Mouse (Mus musculus) heart, postnatal 25 days (tissue): Measurements from ENCODE around the gene Tmppe. TPM values are rescaled to one million over a fixed set of nuclear protein-coding genes. Genes with fewer than 3 reads are reported as not detected.
A peak's percentile ranks its signal among the peaks of the same experiment; 100 is the strongest.
"Not testable (repeated sequence)": the region's sequence is repeated elsewhere in the genome, so short reads cannot be mapped to it uniquely, and the experiment has no call there.

Source experiments
- DNase-seq: peaks from one replicate; pipeline ENCODE4 v3.0.0; 2022; ENCODE audit warnings: low spot score
- intact Hi-C: fragments of 180-260 bp; cut with DNase I; formaldehyde crosslinking; loops from one replicate; pipeline ENCODE4 v1.15.1; 2025
- total RNA-seq, 2 experiments: library from RNA; stranded (reverse); gene quantifications; 2 replicates each; pipeline ENCODE4 v1.2.3; 2021

The Tmppe gene
- 1 to 10 TPM; 3.4 to 4.2 TPM for total RNA-seq

DNA sequence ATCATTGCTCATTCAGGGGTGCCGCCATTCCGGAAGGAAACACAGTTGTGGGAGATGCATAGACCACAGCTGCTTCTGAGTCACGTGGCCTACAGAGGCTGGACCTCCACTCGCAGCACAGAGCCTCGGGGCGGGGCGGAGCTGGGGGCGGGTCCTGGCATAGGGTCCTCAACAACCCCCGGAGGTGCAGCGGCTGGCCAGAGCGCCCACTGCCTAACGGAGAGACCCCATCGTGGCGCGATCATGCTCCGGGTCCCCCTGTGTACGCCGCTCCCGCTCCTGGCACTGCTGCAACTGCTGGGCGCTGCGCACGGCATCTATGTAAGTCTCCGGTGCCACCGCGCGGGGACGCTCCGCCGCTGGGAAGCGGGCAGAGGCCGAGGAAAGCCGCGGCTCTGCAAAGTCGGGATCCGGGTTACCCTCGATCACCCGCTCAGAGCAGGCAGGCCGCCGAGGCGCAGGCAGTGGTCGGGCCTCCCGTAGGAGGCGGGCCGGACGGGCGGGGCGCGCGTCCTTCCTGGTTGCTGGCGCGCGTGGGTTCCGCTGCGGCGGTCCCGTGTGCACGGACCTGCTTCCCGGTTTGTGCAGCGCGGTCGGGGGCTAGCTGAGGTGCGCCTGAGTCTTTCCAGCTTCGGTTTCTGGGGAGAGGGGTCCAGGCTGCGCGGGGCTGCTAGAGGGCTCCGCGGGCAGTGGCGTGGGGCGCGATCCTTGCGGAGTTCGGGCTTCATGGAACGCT is at the start of gene Tmppe, which contains the start of gene Glb1:
TSS of gene Tmppe (plus strand) at position 157 of the 736 bp plus-strand sequence.
TSS of gene Glb1 (plus strand) at position 128 of the 736 bp plus-strand sequence.
- intact Hi-C loops, result no loop called here
- peak; percentile 73 for DNase-seq

DNA sequence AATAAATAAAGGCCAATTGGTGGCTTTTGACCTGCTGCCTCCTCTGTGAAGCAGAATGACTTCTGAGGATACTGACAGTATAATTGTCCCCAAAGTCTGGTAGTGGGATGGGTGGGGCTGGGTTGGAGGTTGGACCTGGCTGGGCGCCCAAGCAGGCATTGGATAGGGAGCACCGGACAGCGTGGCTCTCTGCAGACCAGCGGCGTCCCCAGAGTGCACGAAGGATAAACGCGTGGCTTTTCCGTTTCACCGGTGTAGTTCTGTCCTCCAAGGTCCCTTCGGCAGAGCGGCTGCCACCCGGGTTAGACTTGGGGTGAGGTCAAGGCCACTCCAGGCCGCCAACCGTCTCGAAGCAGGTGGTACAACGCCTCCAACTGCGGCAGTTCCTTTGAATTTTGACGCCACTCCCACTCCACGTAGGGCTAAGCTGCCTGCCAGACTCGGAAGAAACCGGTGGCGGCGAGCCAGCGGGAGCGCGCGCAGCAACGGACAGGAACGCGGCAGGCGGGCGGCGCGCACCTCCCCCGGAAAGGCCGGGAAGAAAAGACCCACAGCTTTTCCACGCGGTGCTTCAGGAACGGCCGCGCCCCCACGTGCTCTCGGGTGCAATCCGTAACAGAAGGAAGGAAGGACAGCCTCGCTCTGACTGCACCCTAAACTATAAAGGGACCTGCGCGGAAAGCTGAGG is 33.0 kb upstream of the Tmppe start:
- intact Hi-C loops, result no loop called here
- DNase-seq, result peak; percentile 59

DNA sequence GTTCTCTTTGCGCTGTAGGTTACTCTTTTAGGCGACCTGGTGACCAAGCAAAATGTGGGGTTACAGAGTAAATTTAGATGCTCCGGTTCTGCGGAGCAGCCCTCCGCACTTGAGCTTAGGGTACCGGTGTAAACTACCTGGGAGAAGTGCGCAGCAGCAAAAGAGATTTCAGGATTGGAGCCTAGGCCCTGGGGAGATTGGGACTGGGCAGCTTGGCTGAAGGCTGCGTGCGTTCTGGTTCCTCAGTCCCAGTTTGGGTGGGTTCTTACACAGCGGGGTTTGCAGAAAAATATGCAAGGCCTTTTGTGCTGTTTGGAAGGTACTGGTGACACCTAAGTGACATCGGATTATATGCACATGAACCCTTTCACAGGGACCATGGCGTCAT is 32.4 kb upstream of the Tmppe start:
- intact Hi-C loops, result no loop called here
- DNase-seq, result no peak

DNA sequence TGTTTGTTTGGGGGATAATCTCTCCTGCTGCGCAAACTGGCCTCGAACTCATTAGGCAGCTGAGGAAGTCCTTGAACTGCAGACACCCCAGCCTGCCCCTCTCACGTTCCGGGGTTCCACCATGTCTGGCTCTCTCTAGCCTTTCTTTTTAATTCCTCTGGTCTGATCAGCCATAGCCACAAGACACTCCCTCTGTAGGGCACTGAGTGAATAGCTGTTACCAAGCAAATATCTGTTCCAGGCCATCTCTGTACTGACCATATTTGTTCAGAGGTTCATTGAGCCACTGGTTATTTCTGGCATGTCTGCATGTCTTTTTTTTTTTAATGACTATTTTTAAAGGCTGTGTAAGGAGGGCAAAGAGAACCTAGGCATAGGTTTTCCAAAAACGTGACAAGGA is 31.5 kb upstream of the Tmppe start:
- DNase-seq, intact Hi-C loops: not testable (repeated sequence)

DNA sequence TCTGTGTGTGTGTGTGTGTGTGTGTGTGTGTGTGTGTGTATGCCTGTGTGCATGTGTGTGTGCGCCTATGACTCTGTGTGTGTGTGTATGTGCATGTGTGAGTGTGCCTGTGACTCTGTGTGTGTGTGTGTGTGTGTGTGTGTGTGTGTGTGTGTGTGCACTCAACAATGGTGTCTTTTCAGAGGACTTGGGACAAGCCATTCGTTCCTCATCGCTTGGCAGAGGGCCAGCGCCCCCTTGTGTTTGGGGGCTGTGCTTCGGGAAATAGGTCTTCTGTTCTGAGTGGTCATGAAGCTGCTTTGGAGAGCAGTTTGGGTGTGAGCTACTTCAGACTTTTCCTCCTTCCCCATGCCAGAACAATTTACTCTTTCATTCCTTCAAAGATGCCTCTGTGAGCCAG is 29.2 kb upstream of the Tmppe start:
- intact Hi-C loops, DNase-seq: not testable (repeated sequence)

DNA sequence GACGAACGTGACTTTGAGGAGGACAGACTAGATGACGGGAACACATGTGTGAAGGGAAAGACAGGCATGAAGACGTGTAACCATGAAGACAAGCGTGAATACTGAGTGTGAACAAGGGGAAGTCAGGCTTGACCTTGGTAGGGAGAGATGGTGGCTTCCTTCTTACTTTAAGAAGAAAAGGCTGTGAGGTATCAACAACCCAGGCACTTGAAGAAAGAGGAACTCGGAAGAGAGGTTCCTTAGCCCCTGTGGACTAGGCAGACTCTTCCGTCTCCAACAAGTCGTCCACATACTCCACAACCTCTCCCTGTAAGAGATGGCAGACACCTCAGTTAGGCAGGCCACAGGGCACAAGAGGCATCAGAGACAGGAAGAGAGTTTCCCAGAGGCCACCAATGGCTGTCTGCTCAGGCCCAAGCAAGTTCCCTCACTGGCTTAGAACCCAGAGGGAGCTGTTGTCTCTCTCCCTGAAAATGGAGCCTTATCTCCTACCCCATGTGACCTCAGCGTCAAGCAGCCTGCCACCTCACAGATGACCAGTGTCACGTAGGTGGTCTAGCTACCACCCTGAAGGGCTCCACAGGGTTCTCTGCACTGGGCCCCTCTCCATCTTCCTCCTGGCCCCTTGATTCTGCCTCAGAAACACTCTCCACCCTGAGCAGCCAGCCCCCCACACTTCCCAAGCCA is 25.5 kb upstream of the Tmppe start:
- intact Hi-C loops, result no loop called here
- DNase-seq, result no peak

DNA sequence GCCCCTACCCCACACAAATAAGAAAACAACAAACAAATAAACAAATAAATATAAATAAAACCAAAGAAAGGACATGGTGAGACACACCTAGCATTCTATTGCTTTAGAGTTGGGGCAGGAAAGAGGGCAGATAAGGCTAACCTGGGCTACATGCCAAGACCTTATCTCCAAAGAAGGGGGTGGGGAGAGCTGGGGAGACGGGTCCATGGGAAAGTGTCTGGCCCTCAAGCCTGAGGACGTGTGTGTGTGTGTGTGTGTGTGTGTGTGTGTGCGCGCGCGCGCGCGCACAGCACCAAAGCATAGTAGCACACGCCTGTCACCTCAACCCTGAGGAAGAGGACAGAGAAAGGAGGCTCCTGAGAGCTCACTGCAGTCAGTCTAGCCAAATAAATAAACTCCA is 23.7 kb upstream of the Tmppe start:
- intact Hi-C loops, result no loop called here
- DNase-seq, result no peak

DNA sequence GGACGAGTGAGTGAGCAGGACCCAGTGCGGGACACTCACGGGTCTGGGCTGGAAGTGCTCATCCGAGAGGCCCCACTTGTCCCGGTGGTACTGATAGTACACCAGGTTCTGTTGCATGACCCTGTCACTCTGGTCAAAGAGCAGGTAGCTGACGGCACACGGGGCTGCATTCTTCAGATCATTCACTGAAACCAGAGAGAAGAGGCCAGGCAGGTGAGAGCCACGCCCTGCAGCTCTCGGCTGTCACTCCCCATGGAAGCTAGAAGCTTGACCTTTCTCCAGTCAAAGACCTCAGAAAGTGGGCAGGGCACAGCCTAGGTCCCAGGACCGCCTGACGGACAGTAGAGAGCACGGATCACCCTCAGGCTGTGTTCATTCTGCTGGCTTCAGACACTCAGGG is 21.0 kb upstream of the Tmppe start:
- no peak for DNase-seq
- intact Hi-C loops, result loop anchor here (2.0 to 5.0 kb wide), 2 partner anchors 61 to 388 kb away; no protein-coding TSS in a partner anchor

DNA sequence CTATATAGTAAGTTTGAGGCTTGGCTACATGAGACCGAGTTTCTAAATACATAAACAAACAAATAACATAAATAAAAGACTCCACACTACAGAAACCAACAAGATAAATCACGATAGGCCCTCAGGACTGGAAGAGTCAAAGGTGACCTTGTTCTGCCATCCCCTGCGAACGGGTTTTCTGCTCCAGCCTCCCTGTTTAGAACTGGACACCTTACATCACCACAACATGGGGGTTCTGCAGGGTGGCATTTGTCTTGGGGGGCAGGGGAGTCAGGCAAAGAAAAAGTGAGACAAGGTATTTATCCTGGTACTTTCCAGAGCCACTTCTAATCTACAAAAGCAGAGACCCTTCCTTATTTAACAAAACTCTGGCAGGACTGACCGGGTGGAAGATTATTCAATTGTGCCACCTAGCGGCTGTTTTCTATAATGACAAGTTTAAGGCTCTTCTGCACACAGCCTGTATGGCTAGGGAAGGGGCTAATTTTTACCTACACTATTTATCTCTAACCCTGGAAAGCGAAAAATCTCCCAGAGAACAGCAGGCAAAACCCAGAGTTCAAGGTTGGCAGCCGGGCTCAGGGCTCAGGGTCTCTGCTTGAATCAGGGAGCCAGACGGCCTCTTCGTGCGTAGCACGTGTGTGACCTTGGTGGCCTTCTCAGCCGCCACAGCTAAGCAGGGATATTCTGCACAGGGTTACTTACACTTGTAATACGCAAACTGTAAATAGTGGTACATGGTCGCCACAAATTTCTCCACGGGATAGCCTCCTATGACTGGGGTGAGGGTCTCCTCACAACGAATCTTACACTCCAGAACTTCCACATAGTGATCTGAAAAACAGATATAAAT is 19.8 kb upstream of the Tmppe start:
- DNase-seq, result no peak
- intact Hi-C loops, result loop anchor here (2.0 to 5.0 kb wide), 2 partner anchors 62 to 389 kb away; no protein-coding TSS in a partner anchor

DNA sequence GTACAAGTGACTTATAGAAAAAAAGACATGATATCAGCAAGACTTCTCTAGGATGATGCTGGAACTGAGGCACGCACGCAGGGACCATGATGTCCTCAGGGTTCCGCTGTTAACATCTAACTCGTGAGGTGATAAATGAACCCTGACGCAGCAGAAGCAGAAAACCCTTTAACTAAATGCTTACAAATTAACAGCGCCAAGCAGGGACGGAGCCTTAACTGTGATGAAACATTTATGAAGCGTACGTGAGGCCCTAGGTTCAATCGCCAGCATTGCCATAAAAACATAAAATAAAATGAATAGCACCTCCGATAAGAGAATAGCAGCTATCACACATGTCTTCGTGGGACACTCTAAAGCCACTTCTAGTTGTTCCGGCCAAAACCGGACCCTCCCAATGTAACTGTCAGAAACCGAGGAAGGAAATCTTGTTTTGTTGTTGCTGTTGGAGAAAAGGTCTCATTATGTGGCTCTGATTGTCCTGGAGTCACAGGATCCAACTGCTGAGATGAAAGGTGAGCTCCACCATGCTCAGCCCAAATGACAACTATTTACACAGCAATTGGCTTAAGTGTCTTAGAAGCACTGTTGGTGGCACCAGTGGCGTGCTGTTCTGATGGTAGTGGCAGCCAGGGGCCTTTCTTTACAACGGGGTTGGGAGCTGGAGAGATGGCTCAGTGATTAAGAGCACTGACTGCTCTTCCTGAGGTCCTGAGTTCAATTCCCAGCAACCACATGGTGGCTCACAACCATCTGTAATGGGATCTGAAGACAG is 17.8 kb upstream of the Tmppe start:
- DNase-seq, result no peak
- intact Hi-C loops, result loop anchor here (5.0 kb wide), 1 partner anchor 391 kb away; no protein-coding TSS in a partner anchor

DNA sequence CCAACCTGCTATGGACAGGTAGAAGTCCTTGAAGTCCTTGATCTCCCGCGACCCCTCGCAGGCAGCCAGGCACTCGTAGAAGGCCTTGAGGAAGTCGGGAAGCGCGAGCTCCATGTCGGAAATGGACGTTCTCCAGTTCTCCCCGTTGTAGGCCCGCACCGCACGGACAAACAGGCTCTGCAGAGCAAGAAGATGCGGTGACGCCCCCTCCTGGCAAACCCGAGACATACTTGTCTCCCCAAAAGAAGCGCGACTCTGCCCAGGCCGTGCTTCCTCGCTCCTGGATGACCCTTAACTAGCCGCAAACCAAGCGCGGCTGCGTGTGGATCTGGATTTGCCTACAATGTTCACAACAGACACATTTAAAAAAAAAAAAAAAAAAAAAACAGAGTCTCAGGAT is 16.2 kb upstream of the Tmppe start:
- no peak for DNase-seq
- intact Hi-C loops, result loop anchor here (5.0 kb wide), 1 partner anchor 392 kb away; no protein-coding TSS in a partner anchor

DNA sequence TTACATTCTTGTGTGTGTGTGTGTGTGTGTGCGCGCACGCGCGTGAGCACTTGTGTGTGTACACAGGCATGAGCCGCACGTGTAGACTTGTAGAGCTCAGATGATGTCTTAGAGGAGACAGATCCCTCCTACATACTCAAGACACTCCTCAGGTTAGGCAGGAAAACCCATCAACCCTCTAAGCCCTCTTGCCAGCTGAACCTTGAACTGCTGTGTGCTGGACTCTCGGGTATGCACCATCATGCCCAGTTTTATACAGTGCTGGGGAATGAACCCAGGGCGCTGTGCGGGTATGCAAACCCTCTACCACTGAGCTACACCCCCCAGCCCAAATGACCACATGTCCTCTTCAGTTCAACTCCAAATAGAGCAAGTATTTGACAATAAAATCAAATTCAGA is 15.7 kb upstream of the Tmppe start:
- intact Hi-C loops, result no loop called here
- DNase-seq, result no peak

DNA sequence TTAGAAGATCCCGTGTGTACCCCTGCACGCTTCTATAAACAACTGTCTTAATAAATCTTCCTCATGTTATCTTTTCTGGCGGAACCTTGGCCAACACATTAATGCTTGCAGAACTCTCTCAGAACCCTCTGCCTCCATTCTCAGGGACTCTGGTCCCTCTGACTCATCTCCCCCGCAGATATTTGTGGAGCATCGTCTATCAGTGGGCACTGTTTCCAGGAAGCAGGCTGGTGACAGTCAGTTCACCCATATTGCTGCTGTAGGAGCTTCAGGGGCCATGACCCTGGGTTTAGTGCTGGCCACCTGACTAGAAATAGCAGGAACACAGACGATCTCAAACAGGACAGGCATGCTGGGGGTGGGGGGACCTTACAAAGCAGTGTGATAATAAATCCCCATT is 13.8 kb upstream of the Tmppe start:
- DNase-seq, result no peak
- intact Hi-C loops, result no loop called here

DNA sequence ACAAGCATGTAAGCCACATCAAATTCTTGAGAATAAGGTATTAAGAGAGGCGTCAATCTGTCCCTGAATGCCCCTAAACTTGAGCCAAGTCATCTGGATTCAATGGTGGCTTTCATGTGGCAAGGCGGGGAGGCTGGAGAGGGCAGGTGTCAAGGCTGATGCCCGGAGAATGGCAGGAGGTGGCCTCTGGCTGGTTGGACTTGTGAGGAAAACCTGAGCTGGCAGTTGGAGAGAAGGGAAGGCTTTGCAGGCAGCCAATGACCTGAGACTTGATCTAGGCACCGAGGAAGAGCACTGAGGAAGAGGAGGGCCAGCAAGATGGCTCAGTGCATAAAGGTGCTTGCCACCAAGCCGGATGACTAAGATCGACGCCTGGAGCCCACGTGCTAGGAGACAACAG is 12.6 kb upstream of the Tmppe start:
- no peak for DNase-seq
- intact Hi-C loops, result no loop called here

DNA sequence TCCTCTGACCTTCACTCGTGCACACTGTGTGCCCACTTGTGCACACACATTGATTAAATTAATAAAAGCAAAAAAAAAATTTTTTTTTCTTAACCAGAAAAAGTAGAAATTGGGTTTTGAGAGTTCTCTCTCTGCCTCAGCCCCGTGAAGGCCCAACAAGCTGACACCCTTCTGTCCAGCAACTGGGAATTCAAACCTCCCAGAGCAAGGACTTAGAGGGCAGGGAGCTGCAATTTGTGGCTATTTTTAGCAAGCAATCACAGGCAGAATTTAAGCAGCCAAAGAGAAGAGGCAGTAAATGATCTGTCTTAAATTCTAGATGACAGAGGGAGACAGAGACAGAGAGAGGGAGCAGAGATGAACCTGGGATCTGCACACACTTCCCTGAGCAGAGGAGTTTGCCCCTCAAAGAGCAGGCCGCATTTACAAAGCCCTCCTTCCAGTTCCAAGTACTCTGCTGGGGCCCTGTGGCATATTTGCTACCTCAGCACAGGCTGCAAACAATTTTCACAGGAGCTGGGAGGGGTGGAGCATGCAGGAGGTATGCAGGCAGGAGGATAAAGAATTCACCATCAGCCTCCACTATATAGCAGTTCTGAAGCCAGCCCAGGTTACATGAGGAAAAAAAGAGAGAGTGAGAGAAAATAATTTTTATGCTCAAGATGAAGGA is 12.1 kb upstream of the Tmppe start:
- DNase-seq, result no peak
- intact Hi-C loops, result no loop called here

DNA sequence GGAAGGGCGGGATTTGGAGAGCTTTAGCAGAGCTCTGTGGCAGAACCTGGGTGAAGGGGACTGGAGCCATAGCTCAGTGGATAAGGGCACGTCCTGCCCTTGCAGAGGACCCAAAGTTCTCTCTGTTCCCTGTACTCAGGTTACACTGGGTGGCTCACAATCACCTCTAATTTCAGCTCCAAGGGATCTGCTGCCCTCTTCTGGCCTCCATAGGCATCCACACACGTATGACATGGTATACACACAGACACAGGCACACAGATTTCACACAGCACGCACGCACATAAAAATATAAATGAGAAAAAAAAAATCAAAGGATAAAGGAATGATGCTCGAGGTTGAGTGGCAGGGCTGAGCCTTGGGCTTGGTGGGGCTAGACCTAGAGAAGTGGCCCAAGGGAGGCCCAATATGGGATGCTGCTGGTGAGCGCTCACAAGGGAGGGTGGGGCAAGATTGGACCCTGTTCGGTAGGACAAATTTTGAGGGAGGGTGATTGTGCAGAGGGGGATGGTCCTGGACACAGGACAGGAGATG is 11.5 kb upstream of the Tmppe start:
- intact Hi-C loops, result no loop called here
- DNase-seq, result no peak

DNA sequence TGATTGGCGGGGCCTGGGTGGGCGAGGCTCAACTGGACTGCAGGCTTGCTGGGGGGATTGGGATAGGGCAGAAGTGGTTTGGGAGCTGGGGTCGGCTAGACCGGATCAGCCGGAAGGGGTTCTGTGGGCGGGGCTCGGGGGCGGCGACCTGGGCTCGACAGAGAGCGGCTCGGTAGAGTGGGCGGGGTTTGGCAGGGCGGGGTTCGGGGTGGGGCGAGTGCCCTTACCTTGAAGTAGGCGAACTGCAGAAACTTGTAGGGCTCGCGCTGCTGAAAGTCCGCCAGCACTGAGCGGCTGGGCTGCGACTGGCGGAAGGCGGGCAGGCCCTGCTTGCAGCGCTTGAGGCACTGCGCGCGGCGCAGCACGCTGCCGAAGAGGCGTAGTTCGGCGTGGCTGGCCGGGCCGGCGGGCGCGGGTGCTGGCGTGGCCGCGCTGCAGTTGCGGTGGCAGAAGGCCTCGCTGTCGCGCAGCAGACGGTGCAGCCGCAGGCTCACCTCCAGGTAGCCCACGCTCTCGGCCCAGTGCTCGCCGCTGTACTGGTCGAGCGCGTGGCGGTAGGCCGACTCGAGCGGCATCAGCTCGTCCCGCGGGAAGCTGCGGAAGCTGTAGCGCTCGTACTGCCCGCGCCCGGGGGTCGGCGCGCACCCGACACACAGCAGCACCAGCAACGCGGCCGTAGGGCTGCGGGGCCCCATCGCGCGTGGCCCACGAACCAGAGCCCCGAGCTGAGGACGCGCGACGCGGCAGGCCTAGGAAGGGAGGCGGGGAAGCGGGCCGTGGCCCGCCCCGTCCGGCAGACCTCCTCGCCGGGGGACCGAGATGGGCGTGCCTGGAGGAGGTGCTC is 10.8 kb upstream of the Tmppe start, which contains the start of gene Crtap:
TSS of gene Crtap (minus strand) at position 771 of the 844 bp plus-strand sequence.
- intact Hi-C loops, result no loop called here
- peak; percentile 33 for DNase-seq
